Mouse (Mus musculus) bone marrow macrophage, adult 2 months (primary cell): ENCODE data around the gene Insig2. TPM values are rescaled to one million over a fixed set of nuclear protein-coding genes. Genes with fewer than 3 reads are reported as not detected.

Source experiments
- H3K27ac ChIP-seq: 2 replicates; pipeline ENCODE4 v1.5.1; 2012; ENCODE audit warnings: low read depth, low read length; ENCODE audit not compliant: insufficient read depth
- H3K4me1 ChIP-seq: 2 replicates; pipeline ENCODE4 v1.6.1; 2012; ENCODE audit warnings: low read length; ENCODE audit not compliant: control insufficient read depth, insufficient read depth
- H3K4me3 ChIP-seq: 2 replicates; pipeline ENCODE4 v1.5.1; 2012; ENCODE audit warnings: mild to moderate bottlenecking, low read length, moderate library complexity; ENCODE audit not compliant: insufficient read depth
- CTCF ChIP-seq: IDR thresholded peaks from 2 replicates; pipeline ENCODE4 v1.5.1; 2012; ENCODE audit warnings: low read depth, mild to moderate bottlenecking, low read length, moderate library complexity
- POLR2A ChIP-seq: IDR thresholded peaks from 2 replicates; pipeline ENCODE4 v1.6.1; 2012; ENCODE audit warnings: mild to moderate bottlenecking, low read depth, low read length, borderline replicate concordance
- polyA plus RNA-seq: library from polyadenylated mRNA; stranded (reverse); fragments of >200 nt; gene quantifications from 2 replicates; pipeline ENCODE4 v1.2.4, GENCODE M21; 2012; ENCODE audit not compliant: missing spikeins, insufficient read depth, insufficient read length

Gene Insig2
- polyA plus RNA-seq, 1 experiment, result 24.7 TPM

- TF ChIP-seq CTCF, result no peak
- H3K4me1 ChIP-seq, result peaks cover 14% of the 10 kb centered on the region
- peak overlapping the region; percentile 68 for H3K4me3 ChIP-seq
- peak overlapping the region; percentile 83 for H3K27ac ChIP-seq
These were observed 4.8 kb downstream of the Insig2 start for GRCm38 (mm10) chr1:121327344-121328192.

GRCm38 (mm10) chr1:121326591-121327343, 5.6 kb downstream of the Insig2 start:
- Histone ChIP-seq H3K4me3 (peak overlapping the region; percentile 68), H3K27ac (no peak overlapping the region), H3K4me1 (peaks cover 14% of the 10 kb centered on the region)
- TF ChIP-seq POLR2A (no peak), CTCF (no peak)

GRCm38 (mm10) chr1:121323501-121323900, 8.9 kb downstream of the Insig2 start:
- no peak overlapping the region for H3K4me3 ChIP-seq
- no peak for TF ChIP-seq CTCF
- TF ChIP-seq POLR2A, result no peak
- H3K4me1 ChIP-seq, result peaks cover 3% of the 10 kb centered on the region; the same call in 1 of the 2 replicates
- no peak overlapping the region for H3K27ac ChIP-seq

- peak overlapping the region; percentile 25; the same call in 1 of the 2 replicates for H3K4me3 ChIP-seq
- peaks cover 28% of the 10 kb centered on the region for H3K4me1 ChIP-seq
- TF ChIP-seq POLR2A (no peak), CTCF (no peak)
- peak overlapping the region; percentile 34 for H3K27ac ChIP-seq
These were observed 17.5 kb downstream of the Insig2 start for GRCm38 (mm10) chr1:121314766-121315428.

GRCm38 (mm10) chr1:121313181-121313580, 19.2 kb downstream of the Insig2 start:
- TF ChIP-seq CTCF, result no peak
- no peak for TF ChIP-seq POLR2A
- Histone ChIP-seq H3K4me3 (no peak overlapping the region), H3K27ac (no peak overlapping the region), H3K4me1 (peaks cover 28% of the 10 kb centered on the region)

GRCm38 (mm10) chr1:121312326-121312725, 20.1 kb downstream of the Insig2 start:
- no peak overlapping the region for H3K27ac ChIP-seq
- no peak overlapping the region for H3K4me3 ChIP-seq
- H3K4me1 ChIP-seq, result peaks cover 28% of the 10 kb centered on the region
- TF ChIP-seq CTCF (no peak), POLR2A (no peak)

- no peak for TF ChIP-seq CTCF
- TF ChIP-seq POLR2A, result no peak
- Histone ChIP-seq H3K27ac (no peak overlapping the region), H3K4me1 (0 out of 2 replicates have a peak, but pooled peaks cover 2% of the 10 kb centered on the region), H3K4me3 (no peak overlapping the region)
These were observed 35.6 kb downstream of the Insig2 start for GRCm38 (mm10) chr1:121296717-121297255.

GRCm38 (mm10) chr1:121293571-121293970, 38.8 kb downstream of the Insig2 start:
- Histone ChIP-seq H3K27ac (no peak overlapping the region), H3K4me3 (no peak overlapping the region), H3K4me1 (0 out of 2 replicates have a peak, but pooled peaks cover 2% of the 10 kb centered on the region)
- no peak for TF ChIP-seq POLR2A
- no peak for TF ChIP-seq CTCF

- no peak overlapping the region for H3K4me3 ChIP-seq
- no peak for TF ChIP-seq POLR2A
- no peak for TF ChIP-seq CTCF
- H3K4me1 ChIP-seq, result 0 out of 2 replicates have a peak, but pooled peaks cover 2% of the 10 kb centered on the region
- H3K27ac ChIP-seq, result no peak overlapping the region
These were observed 41.5 kb downstream of the Insig2 start for GRCm38 (mm10) chr1:121290841-121291240.

GRCm38 (mm10) chr1:121290340-121290739, 42.0 kb downstream of the Insig2 start:
- no peak overlapping the region for H3K27ac ChIP-seq
- TF ChIP-seq CTCF (no peak), POLR2A (no peak)
- H3K4me3 ChIP-seq, result no peak overlapping the region
- 0 out of 2 replicates have a peak, but pooled peaks cover 2% of the 10 kb centered on the region for H3K4me1 ChIP-seq
